Mouse (Mus musculus): ENCODE measurements around the gene Ccdc57.
"Not testable (repeated sequence)": the region's sequence is repeated elsewhere in the genome, so short reads cannot be mapped to it uniquely, and the experiment has no call there.

The Ccdc57 gene

DNA sequence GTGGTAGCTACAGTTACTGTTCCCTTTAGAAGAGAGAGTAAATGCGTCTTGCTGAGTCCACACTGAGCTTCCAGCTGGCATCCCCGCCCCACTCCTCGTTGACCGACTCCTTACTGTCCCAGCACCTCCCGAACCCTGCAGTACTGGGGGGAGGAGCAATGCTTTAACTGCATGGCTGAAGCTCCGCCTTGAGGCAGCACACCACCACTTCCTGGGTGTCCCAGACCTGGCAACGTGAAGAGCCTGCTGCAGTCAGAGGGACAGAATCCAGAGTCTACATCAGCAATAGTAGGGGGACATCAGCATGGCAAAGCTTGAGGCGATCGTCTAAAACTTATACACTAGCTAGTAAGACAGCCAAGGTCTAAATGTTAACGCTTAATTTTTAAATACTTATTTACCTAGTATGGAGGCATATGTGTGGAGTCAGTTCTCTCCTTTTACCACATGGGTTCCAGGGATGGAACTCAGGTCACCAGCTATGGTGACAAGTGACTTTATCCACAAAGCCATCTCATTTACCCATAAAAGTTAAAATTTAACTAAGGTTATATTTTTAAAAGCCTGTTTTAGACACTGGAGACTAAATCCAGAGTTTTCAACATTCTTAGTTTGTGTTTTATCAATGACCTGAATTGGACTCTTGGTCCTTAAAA, 30.1 kb downstream of the Ccdc57 start:
- DNase-seq = no peak

DNA sequence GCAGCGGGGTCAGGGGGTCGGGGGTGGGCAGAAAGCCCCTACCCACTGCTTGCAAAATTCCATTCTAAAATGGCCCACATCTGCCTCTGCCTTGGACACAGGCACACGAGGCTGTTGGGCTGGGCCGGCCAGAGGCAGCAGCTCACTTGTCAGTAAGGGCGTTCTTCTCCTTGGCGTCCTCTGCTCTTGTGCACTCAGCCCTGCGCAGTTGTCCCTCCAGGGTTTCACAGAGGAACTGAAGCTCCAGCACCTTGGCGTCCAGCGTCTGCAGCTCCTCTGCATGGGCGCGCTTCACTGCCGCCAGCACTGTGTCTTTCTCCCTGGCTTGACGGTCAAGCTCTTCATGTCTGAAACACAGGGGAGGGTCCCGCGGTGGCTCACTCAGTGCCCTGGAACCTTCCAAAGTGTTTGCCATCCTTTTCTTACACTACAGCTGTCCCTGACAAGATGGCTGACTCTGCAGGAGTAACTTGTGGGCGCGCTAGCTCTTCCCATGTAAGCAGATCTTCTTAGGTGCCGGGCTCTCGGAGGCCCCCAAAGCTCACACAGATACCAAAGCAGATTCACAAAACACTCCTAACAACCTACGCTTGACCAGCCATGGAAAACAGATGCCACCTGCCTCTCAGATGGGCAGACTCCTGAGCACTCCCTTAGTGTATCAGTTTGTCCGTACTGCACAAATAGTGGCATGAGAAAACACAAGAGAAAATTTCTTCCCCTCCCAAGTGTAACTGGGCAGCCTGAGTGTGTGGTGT, 30.8 kb downstream of the Ccdc57 start:
- DNase-seq = no peak

DNA sequence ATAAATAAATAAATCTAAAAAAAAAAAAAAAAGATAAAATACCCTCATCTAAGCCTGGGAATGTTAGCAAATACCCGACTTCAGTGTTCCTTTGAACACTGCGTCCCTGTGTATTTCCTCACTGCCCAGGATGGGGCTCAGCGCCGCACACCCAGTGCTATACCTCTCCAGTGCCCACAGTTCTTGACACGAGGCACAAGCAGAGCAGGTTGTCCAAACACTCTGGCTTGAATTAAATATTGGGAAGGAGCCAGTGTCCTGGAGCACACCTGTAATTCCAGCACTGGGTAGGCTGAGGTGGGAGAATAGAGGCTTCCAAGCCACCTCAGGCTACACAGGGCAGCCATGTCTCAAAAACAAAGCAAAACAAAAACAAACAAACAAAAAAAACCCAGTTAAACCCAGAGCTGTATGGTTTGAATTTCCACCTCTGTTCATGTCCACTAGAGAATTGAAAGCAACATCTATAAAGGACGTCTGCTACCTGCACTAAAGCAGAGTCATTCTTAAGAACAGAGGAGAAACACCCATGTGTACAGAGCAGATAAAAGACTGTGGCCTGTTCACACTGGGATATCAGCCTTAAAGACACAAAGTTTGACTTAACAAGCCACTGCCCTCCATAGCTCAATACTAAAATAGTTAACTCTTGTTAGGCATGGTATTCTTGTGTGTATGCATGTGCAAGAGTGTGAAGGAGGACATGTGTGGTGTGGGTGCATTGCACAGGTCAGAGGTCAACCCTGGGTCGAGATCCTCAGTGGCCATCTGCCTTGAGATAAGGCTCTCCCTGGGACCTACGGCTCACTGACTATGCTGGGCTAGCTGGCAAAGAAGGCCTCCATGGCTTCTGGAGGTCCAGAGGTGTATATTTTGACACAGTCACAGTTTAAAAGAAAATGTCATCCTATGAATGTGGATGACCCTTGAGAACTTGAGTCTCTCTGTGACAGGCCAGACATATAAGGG, 32.1 kb downstream of the Ccdc57 start:
- DNase-seq = no peak

DNA sequence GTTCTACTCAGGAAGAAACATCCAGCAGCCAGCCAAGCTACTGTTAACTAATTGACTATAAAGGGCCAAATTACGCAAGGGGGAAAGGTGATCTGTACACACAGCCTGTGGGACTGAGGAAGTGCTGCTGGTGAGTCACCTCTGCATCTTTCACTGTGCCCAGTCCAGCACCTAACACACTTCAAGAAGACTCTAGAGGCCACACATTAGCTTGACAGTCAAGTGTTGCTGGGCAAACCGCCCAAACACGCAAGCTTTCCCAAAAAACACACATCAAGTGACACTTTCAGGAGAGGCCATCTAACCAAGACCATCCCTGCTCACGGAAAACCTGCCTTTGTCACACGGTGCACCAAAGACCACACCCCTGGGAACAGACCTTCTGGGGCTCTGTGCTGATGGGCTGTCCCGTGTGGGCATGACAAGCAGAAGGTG, 34.5 kb downstream of the Ccdc57 start:
- DNase-seq = no peak

DNA sequence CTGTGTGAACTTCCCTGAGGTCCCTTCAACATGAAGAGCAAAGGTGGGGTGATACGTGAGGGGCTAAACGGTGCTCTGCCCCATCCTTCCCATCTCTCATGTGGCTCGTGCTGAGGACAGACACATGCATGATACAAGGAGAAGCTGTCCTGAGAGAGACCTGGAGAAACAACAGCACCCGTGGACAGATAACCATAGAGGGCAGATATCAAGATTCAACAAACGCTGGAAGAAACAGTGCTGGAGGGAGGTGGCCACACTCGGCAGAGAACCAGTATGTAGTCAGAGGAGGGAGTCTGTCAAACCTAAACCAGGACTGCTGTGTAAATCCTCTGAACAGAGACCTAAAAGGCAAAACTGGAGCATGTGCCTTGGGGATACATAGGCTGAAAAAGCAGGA, 37.2 kb downstream of the Ccdc57 start:
- DNase-seq = no peak

DNA sequence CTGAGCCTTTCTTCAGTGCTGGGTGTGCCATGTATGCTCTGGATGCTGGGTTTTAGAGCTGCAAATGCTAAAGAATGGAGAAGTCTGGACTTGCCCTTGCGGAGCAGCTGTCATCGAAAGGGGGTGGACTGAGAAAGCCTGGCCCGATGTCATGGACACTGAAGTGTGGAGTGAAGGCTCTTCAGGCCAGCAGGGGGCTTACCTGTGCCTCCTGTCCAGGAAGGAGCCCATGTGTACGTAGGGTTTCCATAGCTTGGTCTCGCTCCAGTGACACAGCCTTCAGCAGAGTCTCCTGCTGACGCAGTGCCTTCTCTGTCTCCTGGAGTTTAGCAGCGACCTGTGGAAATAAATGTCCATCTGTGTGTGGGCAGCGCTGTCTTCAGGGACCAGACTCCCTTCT, 38.3 kb downstream of the Ccdc57 start:
- DNase-seq = no peak

DNA sequence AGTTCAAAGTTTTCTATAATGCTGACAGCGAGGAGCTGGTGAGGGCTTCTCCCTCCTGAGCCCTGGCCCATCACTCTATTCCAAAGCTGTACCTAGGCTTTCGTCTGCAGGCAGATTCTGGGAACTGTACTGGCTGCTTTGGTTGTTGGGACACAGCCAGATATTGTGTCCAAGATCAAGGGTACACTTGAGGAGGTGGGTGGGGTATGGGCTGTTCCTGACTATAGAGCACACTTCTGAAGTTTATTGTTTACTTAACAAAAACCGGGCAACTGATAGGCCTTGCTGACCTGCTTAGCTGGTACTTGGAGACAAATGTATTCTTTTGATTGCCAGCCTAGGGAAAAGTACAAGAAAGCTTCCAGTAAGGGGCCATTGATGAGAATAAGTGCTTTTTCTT, 43.5 kb downstream of the Ccdc57 start:
- DNase-seq = no peak

DNA sequence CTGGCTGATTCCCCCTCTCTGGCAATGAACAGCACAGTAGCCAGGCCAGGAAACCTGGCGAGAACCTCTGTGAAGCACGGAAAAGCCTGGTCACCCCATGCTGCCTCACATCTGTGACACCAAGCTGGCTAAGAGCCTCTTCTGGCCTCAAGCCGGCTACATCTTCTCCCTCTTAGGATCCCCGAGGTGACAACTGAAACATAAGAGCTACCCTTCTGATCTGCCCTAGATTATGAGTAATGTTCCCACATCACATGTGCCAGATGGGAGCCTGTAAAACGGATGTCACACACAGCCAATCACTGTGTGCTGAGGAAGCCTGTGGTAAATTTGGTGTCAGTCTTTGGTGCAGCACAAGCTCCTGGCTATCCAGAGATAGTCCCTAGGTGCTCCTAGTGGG, 44.0 kb downstream of the Ccdc57 start:
- no peak for DNase-seq

DNA sequence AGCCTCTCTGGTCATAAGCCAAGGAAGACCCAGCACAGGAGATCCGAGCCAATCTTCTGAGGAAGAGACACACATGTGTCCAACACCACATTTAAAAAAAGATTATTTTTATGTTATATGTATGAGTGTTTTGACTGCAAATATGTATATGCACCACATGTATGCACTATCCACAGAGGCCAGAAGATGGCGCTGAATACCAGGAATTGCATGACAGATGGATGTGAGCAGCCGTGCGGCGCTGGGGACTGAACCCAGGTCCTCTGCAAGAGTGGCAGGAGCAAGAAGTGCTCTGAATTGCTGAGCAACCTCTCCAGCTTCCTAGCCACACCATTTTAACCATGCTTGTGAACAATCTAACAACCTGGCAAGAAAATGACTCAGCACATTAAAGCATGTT, 45.2 kb downstream of the Ccdc57 start:
- no peak for DNase-seq

DNA sequence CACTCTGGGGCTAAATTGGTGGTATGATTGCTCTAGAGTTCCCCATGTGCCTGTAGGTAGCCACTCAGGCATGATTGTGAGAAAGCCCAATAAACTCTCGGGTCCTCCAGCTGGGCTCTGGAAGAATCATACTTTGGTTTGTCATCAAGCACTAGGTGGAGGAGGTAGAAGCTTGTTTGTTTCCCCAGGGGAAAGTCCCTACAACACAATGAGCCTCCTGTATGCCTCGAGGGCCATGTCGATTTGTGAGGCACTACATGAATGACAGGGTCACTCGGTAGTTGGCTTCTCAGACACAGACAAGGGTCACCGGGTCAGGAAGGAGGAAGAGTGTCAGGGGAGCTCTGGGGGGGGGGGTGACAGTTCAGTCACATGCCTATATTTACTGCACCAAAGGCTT, 46.2 kb downstream of the Ccdc57 start:
- no peak for DNase-seq

DNA sequence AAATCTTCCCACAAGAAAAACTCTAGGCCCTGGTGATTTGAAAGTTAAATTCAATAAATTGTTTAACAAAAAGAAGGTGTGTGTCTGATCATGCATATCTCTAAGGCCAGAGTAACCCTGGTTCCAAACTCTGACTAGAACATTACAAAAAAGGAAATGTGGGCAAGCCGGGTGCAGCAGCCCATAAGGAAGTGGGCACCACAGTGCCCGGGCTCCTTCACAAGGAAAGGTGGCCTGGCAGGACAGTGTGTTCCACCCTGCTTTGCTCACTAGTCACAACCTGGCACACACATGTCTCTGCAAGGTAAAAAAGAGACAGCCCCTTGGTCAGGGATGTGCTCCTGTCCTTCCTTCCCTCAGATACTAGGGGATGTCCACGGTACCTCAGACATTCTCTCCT, 49.1 kb downstream of the Ccdc57 start:
- no peak for DNase-seq

DNA sequence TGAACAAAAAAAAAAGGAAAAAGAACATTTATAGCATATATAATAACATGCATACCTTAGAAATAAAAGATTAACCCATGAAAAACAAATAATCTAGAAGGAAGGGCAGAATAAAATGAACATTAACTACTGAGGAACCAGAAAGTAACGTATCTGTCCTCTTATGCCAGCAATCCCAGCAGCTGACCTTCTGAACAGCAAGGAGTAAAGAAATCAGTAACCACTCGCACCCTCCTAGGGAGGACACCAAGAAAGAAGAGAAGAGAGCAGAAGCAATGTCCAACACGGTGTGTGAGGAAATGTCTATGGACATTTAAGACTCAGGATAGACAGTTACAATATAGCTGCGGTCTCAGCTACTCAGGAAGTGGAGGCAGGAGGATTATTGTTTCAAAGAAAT, 49.7 kb downstream of the Ccdc57 start:
- DNase-seq = no peak

DNA sequence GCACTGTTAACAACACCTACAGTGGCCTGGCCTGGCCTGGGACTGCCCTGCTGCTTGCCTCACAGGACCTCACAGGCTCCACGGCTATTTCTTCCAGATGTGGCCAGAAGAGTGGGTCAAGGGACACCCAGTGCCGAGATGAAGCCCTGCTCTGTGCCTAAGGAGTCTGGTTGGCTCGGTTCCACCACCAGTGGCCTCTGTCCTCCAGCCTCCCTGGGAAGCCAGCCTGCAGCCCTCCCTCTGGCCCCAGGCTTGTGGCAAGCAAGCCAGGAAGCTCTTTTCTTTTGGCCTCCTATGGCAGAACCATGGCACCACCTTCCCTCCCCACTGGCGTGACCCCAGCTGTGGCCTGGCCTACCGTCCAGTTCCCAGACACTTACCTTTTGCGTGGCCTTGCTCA, 59.5 kb downstream of the Ccdc57 start:
- DNase-seq = no peak

DNA sequence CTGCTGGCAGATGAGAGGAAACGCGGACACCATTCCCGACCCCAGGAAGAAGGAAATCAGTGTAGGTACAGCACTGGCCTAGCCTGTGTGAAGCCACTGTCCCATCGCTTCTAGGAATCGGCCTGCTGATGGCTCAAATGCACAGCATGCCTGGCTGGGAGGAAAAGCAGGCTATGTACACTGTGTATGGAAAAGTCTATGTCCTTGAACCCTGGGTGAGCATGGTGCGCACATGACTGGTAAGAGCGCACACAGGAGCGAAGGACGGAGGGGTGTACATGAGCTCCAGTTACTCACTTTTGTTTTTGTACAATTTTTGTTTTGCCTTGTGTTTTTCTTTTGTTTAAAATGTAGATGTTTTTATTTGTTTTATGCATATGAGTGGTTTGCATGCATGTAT, 61.2 kb downstream of the Ccdc57 start:
- no peak for DNase-seq

DNA sequence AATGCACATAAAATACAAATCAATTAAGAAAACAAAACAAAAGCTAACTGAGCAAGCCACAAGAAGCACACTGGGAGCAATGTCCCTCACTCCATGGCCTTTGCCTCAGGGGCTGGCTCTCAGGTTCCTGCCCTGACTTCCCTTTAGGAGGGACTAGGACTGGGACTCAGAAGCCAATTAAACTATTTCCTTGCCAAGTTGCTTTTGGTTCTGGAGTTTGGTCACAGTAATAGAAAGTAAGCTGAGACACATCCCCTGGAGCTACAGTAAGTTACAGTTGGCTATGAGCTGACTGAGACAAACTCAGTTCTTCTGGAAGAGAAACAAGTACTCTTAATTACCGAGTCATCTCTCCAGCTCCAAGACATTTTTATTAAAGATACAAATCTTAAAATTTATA, 66.9 kb downstream of the Ccdc57 start:
- DNase-seq = no peak

DNA sequence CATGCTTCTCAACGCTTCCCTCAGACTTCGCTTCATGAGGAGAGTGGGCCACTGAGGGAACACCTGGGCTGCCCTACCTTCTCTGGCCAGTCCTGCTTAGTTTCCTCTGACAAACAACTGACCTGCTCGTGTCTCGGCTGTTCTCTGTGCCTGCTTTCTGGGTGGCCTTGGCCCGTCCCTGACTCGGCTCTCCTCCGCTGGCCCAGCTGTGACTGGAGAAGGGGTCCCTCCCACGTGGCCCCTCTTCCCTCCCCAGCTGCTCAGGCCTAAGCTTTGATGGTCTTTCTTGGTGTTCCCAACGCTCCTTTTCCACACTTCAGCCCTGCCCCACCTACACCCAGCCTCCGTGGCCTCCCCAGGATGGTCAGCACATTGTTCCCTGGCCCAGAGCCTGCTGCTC, 69.9 kb downstream of the Ccdc57 start:
- DNase-seq = no peak

DNA sequence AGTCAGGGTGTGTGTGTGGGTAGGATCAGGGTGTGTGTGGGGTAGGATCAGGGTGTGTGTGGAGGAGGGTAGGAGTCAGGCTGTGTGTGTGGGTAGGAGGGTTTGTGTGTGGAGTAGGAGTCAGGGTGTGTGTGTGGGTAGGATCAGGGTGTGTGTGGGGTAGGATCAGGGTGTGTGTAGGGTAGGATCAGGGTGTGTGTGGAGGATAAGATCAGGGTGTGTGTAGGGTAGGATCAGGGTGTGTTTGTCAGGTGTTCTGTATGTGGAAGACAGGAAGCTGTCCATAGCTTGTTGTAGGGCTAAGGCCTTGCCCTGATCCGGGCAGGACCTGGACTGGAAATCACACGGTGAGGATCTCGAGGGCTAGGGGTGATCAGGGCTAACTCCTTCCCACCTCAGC, 76.7 kb downstream of the Ccdc57 start:
- not testable (repeated sequence) for DNase-seq

DNA sequence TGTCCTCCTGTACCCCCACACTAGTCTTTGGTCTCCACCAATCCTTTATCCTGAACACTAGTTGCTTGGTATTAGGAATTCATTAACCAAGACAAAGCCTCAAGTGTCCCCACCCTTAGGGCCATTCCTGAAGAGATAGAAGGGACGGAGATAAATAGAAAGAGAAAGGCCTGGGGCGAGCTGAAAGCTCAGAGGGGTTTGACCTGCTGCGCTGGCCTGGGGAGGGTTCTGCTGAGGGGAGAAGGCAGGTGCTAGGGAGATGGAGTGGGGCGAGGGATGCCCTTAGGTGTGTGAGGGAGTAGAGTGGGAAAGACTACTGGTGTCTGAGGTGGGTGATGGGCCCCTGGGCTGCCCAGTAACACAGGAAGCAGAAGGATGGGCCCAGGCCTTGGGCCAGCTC, 78.9 kb downstream of the Ccdc57 start:
- DNase-seq = no peak

DNA sequence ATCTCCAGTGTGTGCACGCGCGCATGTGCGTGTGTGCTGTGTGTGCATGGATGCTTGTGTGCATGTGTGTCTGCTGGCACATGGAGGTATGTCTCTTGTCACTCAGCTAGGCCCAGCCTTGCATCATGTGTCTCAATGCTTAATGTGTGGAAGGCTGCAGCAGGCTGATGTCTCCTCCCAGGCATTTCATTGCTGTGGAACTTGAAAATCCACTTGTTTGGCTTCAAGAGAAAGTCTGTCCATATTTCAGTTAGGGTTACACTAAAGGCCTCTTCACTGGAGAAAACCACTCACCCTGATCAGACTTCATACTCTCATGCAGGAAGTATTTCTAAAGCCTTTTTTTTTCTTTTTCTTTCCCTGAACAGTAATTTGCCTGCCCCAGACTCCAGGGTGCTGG, 79.5 kb downstream of the Ccdc57 start:
- no peak for DNase-seq

DNA sequence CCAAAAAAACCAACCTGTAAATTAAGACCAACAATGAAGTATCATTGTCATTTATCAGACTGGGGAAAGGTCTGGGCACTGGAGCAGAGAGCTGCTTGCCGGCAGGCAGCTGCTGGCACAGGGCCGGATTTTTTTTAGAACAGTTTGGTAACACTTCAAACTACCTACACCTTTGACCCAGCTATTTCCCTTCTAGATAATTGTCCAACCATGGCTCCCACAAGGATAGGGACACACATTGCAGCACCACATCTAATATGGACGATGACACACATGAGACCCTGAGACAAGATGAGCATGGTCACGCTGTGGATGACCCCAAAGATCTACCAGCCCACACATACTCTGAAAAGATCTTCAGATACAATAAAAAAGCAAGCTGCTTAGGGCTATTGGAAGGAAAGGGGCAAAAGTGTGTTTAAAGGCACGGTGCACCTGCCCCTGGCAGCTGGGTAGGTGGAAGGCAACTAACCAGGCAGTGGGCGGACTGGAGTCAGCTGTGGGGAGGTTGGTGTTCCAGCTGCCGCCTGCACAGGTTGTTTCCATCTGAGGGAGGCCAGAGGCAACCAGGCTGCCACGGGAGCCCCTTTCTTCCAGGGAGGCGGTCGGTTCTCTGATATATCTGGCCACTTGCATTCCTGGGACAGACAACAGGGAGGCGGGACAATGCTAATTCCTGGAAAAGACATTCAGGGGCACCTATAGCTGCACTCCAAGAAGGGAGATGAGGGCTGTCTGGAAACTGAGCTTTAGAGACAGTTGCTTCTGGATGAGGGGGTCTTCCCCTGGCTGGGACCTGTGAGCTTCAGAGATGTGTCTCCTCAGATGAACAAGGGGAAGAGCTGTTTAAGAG, 80.4 kb downstream of the Ccdc57 start:
- no peak for DNase-seq

DNA sequence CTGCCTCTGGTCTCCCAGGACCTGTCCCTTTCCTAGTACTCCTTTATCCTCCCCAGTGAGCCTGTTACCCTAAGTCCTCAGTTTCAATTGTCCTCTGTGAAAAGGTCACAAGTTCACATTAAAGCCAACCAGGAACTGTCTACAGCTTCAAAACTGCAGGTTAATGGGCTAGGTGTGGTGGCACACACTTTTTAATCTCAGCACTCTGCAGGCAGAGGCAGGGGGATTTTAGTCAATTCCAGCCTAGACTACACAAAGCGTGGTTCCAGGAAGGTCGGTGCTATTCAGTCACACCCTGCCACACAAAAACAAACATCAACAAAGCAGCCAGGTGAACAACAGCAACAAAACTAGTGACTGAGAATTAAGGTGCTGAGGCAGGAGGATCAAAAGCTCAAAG, 81.1 kb downstream of the Ccdc57 start:
- DNase-seq = no peak

DNA sequence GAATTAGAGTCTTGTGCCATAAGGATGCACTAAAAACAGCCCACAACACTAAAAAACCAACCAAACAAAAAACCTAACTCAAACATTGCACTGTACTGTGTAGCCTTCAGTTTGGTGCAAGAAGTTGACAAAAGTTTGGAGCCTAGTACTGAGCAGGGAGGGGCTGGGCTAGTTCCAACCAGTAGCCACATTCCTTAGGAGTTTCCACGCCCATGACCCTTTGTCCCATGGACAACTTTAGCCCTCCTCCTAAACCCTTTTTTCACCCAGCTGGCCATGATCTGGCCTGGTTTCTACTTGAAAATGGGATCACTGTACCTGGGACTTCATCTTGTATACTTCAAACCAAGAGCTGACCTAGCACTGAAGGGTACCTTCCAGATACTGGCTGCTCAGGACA, 81.5 kb downstream of the Ccdc57 start:
- DNase-seq = no peak
